Comparison of ENCODE assay signal across 8 mouse cellular contexts in the genomic region with DNA sequence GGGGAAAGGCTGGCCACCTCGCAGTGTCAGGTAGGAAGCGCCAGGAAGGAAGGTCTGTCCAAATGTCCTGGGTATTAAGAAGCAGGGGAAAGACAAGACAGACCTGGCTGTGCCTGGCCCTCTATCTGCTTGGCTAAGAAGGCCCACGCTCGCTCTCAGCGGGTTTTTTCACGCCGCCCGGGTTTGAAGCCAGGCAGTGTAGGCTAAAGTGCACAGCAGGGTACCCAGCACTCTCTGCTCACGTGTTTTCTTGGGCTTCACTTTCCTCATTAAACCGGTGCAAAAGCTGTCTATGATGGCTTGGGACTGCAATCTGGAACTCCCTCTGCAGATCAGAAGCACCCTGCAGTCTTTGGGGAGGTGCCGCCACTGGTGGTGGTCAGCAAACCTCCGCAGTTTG. TPM values are rescaled to one million over a fixed set of nuclear protein-coding genes. Genes with fewer than 3 reads are reported as not detected.
DNase-seq lines count a peak whose midpoint lies in the region; ATAC-seq lines count a peak whose summit lies in the region.

No protein-coding gene starts in this region.

- no peaks in the 10 kb centered on the region for H3K9me3 ChIP-seq in liver, embryonic 12.5 days (replicated peaks)

- peak overlapping the region; percentile 56 for H3K4me3 ChIP-seq in liver, embryonic 12.5 days

- peaks cover 66% of the 10 kb centered on the region for H3K27me3 ChIP-seq in liver, embryonic 12.5 days (replicated peaks)

- no peak overlapping the region for H3K9ac ChIP-seq in liver, embryonic 12.5 days

- H3K4me1 ChIP-seq in liver, embryonic 12.5 days = peaks cover 7% of the 10 kb centered on the region; the same call in 1 of the 2 replicates

- 13% methylated on average over 12 of the region's 12 CpGs for WGBS in liver, embryonic 12.5 days (ENCODE audit: insufficient replicate concordance)

- H3K36me3 ChIP-seq in liver, embryonic 12.5 days = no peaks in the 10 kb centered on the region

- DNase-seq in embryo, embryonic 10 days (ENCODE audit: low spot score) = peak; percentile 7
- no peak for DNase-seq in embryo, embryonic 9.5 days (ENCODE audit: extremely low spot score)
- DNase-seq in ES-CJ7 (ENCODE audit: low read depth, low spot score) = peak; percentile 45
- DNase-seq in thymus, postnatal 14 days = no peak
- no peak for DNase-seq in urinary bladder, postnatal 10 days (ENCODE audit: low spot score)

- H3K4me2 ChIP-seq in liver, embryonic 12.5 days = peak overlapping the region; percentile 73

- H3K27ac ChIP-seq in liver, embryonic 12.5 days = no peak overlapping the region

- ATAC-seq in granulocyte monocyte progenitor cell, adult 5-6 weeks (replicated peaks; ENCODE audit: poor library complexity, severe bottlenecking) = 0 out of 2 replicates have a peak, but pooled peaks have one; percentile 0
- no peak for ATAC-seq in liver, embryonic 12.5 days
- no peak for ATAC-seq in inflammation-experienced regulatory T-cells, adult 6 months

RNA-seq across cellular contexts. Expression of a gene that starts 0.6 kb away (rescaled TPM):
- not detected in 2 replicates for total RNA-seq in granulocyte monocyte progenitor cell, adult 5-6 weeks (2014; fragmentation: Nextera tagmentation)
- total RNA-seq in granulocyte monocyte progenitor cell, adult 5-6 weeks (2017) = not detected in 2 replicates
- polyA plus RNA-seq in liver, embryonic 12.5 days (2016; fragmentation: Nextera tagmentation; extraction: Ambion mirVana) = 8.6 and 10.3 TPM in 2 replicates
- not detected for polyA plus RNA-seq in inflammation-experienced regulatory T-cells, adult 6 months (2017; shearing (Covaris generic))

RNA-seq across cellular contexts. Expression of a gene that starts 24.5 kb away (rescaled TPM):
- 4.0 and 9.5 TPM in 2 replicates for total RNA-seq in granulocyte monocyte progenitor cell, adult 5-6 weeks (2014; fragmentation: Nextera tagmentation)
- 2.6 and 2.8 TPM in 2 replicates for total RNA-seq in granulocyte monocyte progenitor cell, adult 5-6 weeks (2017)
- 8.0 and 11.6 TPM in 2 replicates for polyA plus RNA-seq in liver, embryonic 12.5 days (2016; fragmentation: Nextera tagmentation; extraction: Ambion mirVana)
- under 1 TPM in 2 of 3 experiments, not detected in 1; 0.34 to 0.77 TPM for polyA plus RNA-seq in inflammation-experienced regulatory T-cells, adult 6 months (2017; shearing (Covaris generic))

RNA-seq across cellular contexts. Expression of a gene that starts 33.2 kb away (rescaled TPM):
- total RNA-seq in granulocyte monocyte progenitor cell, adult 5-6 weeks (2014; fragmentation: Nextera tagmentation) = not detected in 2 replicates
- not detected in 2 replicates for total RNA-seq in granulocyte monocyte progenitor cell, adult 5-6 weeks (2017)
- polyA plus RNA-seq in liver, embryonic 12.5 days (2016; fragmentation: Nextera tagmentation; extraction: Ambion mirVana) = not detected in 2 replicates
- polyA plus RNA-seq in inflammation-experienced regulatory T-cells, adult 6 months (2017; shearing (Covaris generic)) = under 1 TPM in 1 of 3 experiments, not detected in 2; 0.36 TPM

Comparison
In these comparisons a context has a peak if more than half of its experiments do, and no peak if none do; other contexts are left out.
1. DNase-seq: peak in embryo, embryonic 10 days (single experiment) and ES-CJ7 (single experiment); none in embryo, embryonic 9.5 days (single experiment), thymus, postnatal 14 days (single experiment) and urinary bladder, postnatal 10 days (single experiment).